Mouse (Mus musculus): Measurements from ENCODE around the gene Tmem170. TPM values are rescaled to one million over a fixed set of nuclear protein-coding genes. Genes with fewer than 3 reads are reported as not detected.

Tmem170 gene
- polyA plus RNA-seq, 1 experiment: 1.1 TPM

DNA sequence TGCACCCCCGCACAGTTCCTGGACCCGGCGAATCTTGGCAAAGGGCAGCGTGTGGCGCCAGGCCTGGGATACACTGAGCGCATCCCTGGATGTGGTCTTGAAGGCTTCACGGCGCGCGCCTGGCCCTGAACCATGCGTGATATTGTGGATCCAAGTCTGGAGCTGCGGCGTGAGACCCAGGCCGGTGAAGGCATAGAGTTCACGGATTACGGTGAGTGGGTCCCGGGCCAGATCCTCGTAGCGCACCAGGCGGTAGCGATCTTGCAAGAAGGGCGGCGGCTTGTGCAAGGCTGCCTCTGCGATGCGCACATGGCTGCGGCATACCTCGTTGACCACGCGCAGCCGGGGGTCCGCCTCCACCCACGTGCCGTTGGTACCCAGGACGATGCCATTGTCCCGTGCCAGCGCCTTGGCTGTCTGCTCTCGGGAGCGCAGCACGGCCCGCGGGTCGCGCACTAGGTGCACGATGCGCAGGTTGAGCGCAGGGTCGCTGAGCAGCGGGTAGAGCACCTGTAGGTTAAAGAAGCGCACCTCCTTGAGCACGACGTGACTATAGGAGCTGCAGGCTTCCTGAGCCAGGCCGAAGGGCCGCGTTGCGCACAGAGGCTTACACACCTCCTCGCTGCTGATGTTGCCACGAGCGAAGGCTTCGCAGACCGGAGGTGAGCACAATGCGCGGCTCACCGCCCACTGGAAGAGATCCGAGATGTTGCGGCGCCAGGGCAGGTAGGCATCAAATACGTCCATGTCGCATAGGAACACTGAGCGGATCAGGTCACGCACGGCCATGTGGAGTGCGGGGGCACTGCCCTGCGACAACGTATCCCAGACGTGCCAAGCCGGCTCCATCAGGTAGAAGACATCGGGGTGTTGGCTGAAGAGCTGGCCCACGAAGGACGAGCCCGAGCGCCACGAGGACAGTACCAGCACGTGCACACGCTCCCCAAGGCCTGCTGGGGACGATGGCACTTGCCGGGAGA is 13.7 kb upstream of the Tmem170 start:
- no peaks in the 10 kb centered on the region for H3K36me3 ChIP-seq (ENCODE audit: control insufficient read depth, insufficient read depth)
- peaks cover 16% of the 10 kb centered on the region for H3K27me3 ChIP-seq (ENCODE audit: control insufficient read depth, insufficient read depth, insufficient read length)
- H3ac ChIP-seq (ENCODE audit: control insufficient read depth, insufficient read length, low read depth): no peak overlapping the region
- H3K79me3 ChIP-seq (ENCODE audit: low read depth): no peaks in the 10 kb centered on the region
- TF ChIP-seq FOSL1 (IDR thresholded peaks at IDR 0.05; ENCODE audit: insufficient read depth, low read length, poor library complexity, severe bottlenecking) (no peak), USF1 (IDR thresholded peaks at IDR 0.05; ENCODE audit: low read depth) (no peak), MYOG (IDR thresholded peaks at IDR 0.05; ENCODE audit: control insufficient read depth, extremely low read depth, insufficient read length) (no peak), MYOD1 (IDR thresholded peaks at IDR 0.05; ENCODE audit: control insufficient read depth, insufficient read length, low read depth) (no peak), MAX (IDR thresholded peaks at IDR 0.05) (no peak), CEBPB (IDR thresholded peaks at IDR 0.05; ENCODE audit: low read depth) (no peak), CTCF (IDR thresholded peaks at IDR 0.05; ENCODE audit: control insufficient read depth, insufficient read depth, insufficient read length) (no peak)
- no peaks in the 10 kb centered on the region for H3K79me2 ChIP-seq (ENCODE audit: control insufficient read depth, insufficient read depth)
- H3K4me3 ChIP-seq (ENCODE audit: insufficient read depth, poor library complexity, severe bottlenecking): no peak overlapping the region

DNA sequence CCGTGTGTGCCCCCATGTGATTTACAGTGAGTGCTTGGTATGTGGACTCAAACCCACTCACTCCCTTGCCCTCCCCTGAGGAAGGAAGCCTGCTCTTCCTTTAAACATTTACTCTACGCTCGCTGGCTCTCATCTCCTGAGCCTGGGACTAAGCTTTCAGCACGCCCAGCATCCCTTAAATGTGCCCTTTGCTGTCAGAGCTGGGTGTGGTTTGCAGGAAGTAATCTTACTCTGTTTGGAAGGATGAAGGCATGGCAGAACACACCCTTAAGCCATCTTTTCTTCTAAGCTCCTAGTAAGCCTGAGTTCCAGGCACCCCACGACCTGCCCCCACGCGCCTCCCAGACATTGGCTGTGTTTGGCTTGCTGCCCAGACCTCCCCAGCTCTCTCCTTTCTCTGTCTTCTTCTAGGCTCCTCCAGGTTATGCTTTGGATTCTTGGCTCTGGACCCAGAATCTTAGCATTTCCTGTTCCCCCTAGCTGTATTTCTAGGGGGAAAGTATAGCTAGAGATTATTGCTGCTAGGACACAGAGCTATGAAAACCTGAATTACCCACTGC is 11.6 kb upstream of the Tmem170 start:
- H3K27me3 ChIP-seq (ENCODE audit: control insufficient read depth, insufficient read depth, insufficient read length): peaks cover 16% of the 10 kb centered on the region

DNA sequence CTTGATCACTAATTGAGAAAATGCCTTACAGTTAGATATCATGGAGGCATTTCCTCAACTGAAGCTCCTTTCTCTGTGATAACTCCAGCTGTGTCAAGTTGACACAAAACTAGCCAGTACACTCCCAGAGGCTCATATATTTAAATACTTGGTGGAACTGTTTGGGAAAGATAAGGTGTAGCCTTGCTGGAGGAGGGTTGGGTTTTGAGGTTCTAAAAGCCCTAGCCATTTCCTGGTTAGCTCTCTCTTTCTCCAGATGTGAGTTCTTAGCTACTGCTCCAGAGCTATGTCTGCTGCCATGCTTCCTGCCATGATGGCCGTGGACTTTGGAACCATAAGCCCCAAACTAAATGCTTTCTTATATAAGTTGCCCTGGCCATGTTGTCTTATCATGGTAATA is 10.9 kb upstream of the Tmem170 start:
- TF ChIP-seq CEBPB (IDR thresholded peaks at IDR 0.05; ENCODE audit: low read depth): no peak
- no peak for TF ChIP-seq MYOG (IDR thresholded peaks at IDR 0.05; ENCODE audit: control insufficient read depth, extremely low read depth, insufficient read length)
- no peak for TF ChIP-seq USF1 (IDR thresholded peaks at IDR 0.05; ENCODE audit: low read depth)
- no peak for TF ChIP-seq MYOD1 (IDR thresholded peaks at IDR 0.05; ENCODE audit: control insufficient read depth, insufficient read length, low read depth)
- no peak for TF ChIP-seq MAX (IDR thresholded peaks at IDR 0.05)
- TF ChIP-seq FOSL1 (IDR thresholded peaks at IDR 0.05; ENCODE audit: insufficient read depth, low read length, poor library complexity, severe bottlenecking): no peak
- no peak for TF ChIP-seq CTCF (IDR thresholded peaks at IDR 0.05; ENCODE audit: control insufficient read depth, insufficient read depth, insufficient read length)
- Histone ChIP-seq H3ac (ENCODE audit: control insufficient read depth, insufficient read length, low read depth) (no peak overlapping the region), H3K36me3 (ENCODE audit: control insufficient read depth, insufficient read depth) (no peaks in the 10 kb centered on the region), H3K27me3 (ENCODE audit: control insufficient read depth, insufficient read depth, insufficient read length) (peaks cover 16% of the 10 kb centered on the region), H3K4me3 (ENCODE audit: insufficient read depth, poor library complexity, severe bottlenecking) (no peak overlapping the region), H3K79me2 (ENCODE audit: control insufficient read depth, insufficient read depth) (no peaks in the 10 kb centered on the region), H3K79me3 (ENCODE audit: low read depth) (no peaks in the 10 kb centered on the region)

More for the DNA sequence above, 11.6 kb upstream of the Tmem170 start:
- no peaks in the 10 kb centered on the region for H3K79me2 ChIP-seq (ENCODE audit: control insufficient read depth, insufficient read depth)
- TF ChIP-seq FOSL1 (IDR thresholded peaks at IDR 0.05; ENCODE audit: insufficient read depth, low read length, poor library complexity, severe bottlenecking) (no peak), MYOD1 (IDR thresholded peaks at IDR 0.05; ENCODE audit: control insufficient read depth, insufficient read length, low read depth) (no peak), USF1 (IDR thresholded peaks at IDR 0.05; ENCODE audit: low read depth) (no peak), CEBPB (IDR thresholded peaks at IDR 0.05; ENCODE audit: low read depth) (no peak), MYOG (IDR thresholded peaks at IDR 0.05; ENCODE audit: control insufficient read depth, extremely low read depth, insufficient read length) (no peak), MAX (IDR thresholded peaks at IDR 0.05) (no peak), CTCF (IDR thresholded peaks at IDR 0.05; ENCODE audit: control insufficient read depth, insufficient read depth, insufficient read length) (no peak)
- no peak overlapping the region for H3ac ChIP-seq (ENCODE audit: control insufficient read depth, insufficient read length, low read depth)
- no peaks in the 10 kb centered on the region for H3K79me3 ChIP-seq (ENCODE audit: low read depth)
- H3K36me3 ChIP-seq (ENCODE audit: control insufficient read depth, insufficient read depth): no peaks in the 10 kb centered on the region
- no peak overlapping the region for H3K4me3 ChIP-seq (ENCODE audit: insufficient read depth, poor library complexity, severe bottlenecking)

DNA sequence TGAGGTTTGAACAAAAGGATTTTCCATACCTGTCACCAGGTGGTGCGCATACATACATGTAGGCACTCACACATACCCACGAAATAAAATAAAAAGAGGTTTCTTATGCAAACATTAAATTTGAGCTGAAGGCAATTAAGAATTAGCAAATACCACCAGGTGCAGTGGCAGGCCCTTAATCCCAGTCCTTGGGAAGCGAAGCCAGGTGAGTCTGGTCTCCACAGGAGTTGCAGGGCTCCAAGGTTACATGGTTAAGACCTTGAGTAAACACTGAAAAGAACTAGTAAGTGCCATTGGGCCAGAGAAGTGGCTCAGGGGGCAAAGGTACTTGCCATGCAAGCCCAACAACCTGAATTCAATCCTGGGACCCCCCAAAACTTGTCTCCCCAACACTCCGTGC is 7.1 kb upstream of the Tmem170 start:
- Histone ChIP-seq H3K79me3 (ENCODE audit: low read depth) (no peaks in the 10 kb centered on the region), H3K4me3 (ENCODE audit: insufficient read depth, poor library complexity, severe bottlenecking) (no peak overlapping the region), H3K79me2 (ENCODE audit: control insufficient read depth, insufficient read depth) (no peaks in the 10 kb centered on the region), H3K36me3 (ENCODE audit: control insufficient read depth, insufficient read depth) (no peaks in the 10 kb centered on the region), H3K27me3 (ENCODE audit: control insufficient read depth, insufficient read depth, insufficient read length) (no peaks in the 10 kb centered on the region), H3ac (ENCODE audit: control insufficient read depth, insufficient read length, low read depth) (no peak overlapping the region)
- TF ChIP-seq MYOG (IDR thresholded peaks at IDR 0.05; ENCODE audit: control insufficient read depth, extremely low read depth, insufficient read length) (no peak), USF1 (IDR thresholded peaks at IDR 0.05; ENCODE audit: low read depth) (no peak), CTCF (IDR thresholded peaks at IDR 0.05; ENCODE audit: control insufficient read depth, insufficient read depth, insufficient read length) (no peak), MAX (IDR thresholded peaks at IDR 0.05) (no peak)

DNA sequence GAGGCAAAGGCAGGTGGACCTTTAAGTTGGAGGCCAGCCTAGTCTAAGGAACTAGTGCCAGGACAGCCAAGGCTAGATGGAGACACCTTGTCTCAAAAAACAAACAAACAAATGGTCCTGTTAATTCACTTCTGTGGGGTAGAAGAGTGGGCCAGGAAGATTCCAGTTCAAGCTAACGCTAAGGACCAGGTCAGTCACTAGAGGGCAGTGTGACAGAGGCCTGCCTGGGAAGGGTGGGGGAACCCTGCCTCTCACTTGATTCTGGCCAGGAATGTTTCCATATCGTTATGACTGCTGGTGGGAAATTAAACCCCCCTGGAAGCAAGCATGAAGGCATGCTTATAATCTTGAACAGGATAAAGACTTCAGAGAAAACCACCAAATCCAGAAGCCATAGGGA is 5.0 kb upstream of the Tmem170 start:
- no peak overlapping the region for H3ac ChIP-seq (ENCODE audit: control insufficient read depth, insufficient read length, low read depth)
- no peaks in the 10 kb centered on the region for H3K79me3 ChIP-seq (ENCODE audit: low read depth)
- TF ChIP-seq CEBPB (IDR thresholded peaks at IDR 0.05; ENCODE audit: low read depth) (no peak), CTCF (IDR thresholded peaks at IDR 0.05; ENCODE audit: control insufficient read depth, insufficient read depth, insufficient read length) (peak; percentile 81)
- H3K79me2 ChIP-seq (ENCODE audit: control insufficient read depth, insufficient read depth): no peaks in the 10 kb centered on the region
- H3K36me3 ChIP-seq (ENCODE audit: control insufficient read depth, insufficient read depth): no peaks in the 10 kb centered on the region
- no peaks in the 10 kb centered on the region for H3K27me3 ChIP-seq (ENCODE audit: control insufficient read depth, insufficient read depth, insufficient read length)
- H3K4me3 ChIP-seq (ENCODE audit: insufficient read depth, poor library complexity, severe bottlenecking): no peak overlapping the region
